Mouse (Mus musculus) T-helper 2 cell (primary cell): ENCODE measurements at regions not wholly inside any gene's neighbourhood (a gene's known extent, or its start where the extent isn't known, plus 50 kb on each side); places are given as distances from the start of the nearest gene placed in this dataset.

Source experiments
- in situ Hi-C: fragments of 300-600 bp; cut with MboI, MseI; formaldehyde crosslinking; loops from one replicate; pipeline ENCODE4 v1.15.1; 2025; ENCODE audit warnings: high pct_unique_total_duplicates

DNA sequence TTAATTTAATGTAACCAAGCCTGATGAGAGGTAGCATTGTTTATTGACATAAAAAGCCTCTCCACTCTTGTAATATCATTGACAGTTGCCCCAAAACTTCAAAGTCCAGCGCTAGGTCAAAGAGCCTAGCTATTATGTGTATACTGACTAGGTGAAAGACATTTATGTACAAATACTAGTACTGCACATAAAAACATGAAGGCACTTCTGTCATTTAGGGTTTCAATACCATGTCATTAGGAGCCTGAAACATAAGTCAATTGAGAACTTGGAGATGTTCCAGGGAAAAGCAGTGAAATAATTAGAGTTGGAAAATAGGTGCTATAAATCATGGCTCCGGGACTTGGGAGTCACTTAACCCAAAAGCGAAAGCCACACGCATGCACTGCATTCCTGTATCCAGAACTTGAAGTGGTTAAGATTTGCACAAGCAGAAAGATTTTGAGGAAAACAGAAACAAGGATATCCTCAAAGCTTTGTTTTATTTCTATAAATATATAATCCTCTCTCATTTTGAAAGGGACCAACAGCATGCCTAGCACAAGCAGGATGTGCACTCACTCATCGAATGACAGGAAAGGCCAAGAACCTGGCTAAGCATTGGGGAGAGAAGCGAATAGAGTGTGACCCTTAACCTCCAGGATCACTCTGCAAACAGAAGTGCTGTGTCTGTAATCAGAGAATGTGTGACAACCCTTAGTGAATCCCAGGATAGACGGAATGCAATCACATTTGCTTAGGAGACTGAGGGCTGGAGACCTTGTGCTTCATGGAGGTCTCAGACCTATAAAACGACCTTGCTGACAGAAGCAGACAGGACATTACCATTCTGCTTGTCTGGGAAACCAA lies 176.3 kb upstream of the Crim1 start:
- in situ Hi-C loops: no loop called here

DNA sequence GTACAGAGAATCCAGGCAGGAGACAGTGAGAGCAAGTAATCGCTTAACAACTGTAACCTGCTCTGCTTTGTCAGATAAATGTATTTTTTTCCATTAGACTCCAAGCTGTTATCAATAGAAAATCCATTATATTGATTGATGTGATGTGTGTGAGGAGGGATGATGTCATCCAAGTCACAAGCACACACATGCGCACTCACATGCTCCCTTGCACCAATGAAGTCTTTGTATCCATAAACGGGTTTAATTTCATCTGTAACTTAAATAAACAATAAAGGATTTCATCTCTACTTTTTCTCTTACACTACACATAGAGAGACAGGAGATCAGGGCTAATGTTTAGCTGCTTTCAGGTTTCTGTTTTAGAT lies 175.7 kb upstream of the Crim1 start:
- in situ Hi-C loops: no loop called here

DNA sequence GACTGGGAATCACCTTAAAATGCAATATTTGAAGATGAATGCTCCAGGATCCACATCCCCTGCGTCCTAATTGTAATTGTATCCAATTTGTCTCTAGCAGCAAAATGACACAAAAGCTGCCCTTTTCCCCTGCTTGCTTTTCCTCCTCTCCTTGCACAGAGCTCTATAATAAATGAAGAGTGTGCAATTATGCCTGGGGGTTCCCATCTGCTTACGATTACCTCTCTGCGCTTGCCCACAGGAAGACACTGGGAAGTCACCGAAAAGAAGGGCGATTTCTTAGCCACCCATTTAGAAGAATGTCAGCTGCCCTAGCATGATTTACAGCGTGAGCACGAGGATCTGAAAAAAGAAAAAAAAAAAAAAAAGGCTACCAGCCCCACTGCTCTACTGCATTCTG lies 174.8 kb upstream of the Crim1 start:
- in situ Hi-C loops: no loop called here

DNA sequence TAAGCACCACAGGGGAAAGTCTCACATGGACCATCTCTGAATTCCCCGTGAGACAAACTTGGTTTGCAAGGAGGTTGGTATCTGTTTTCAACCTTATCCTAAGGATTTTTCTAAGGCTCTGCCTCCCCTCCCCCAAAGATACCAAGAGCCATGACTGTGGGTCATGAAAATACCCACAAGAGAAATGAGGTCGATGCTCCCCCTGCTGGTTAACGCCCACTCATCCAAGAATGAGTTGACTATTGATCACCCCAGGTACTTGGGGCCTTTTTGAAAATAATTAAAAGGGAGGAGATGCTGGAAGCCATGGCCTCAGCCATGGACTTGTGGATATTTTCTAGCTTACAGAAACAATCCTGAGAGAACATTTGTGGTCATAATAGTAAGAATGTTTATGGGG lies 164.4 kb upstream of the Crim1 start:
- in situ Hi-C loops: loop anchor here (5.0 kb wide), 1 partner anchor 57 kb away; no protein-coding TSS in a partner anchor

DNA sequence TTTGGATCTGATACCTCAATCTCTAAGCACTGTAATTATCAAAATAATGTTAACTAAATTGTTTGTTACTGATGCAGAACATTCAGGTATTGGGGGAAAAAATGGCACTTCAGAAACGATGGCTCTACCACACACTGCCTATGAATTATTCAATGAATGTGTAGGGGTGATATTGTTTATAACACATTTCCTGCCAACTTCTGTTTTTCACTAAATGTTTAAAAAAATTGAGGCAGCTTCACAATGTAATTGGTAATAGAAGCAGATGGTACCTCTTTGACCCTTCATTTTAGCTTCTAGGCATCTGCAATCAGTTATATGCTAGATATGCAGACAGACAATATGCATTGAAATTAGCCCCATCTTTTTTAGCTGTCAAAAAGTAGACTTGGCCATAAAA lies 159.7 kb upstream of the Crim1 start:
- in situ Hi-C loops: loop anchor here (10.0 kb wide), 1 partner anchor 114 kb away; no protein-coding TSS in a partner anchor

DNA sequence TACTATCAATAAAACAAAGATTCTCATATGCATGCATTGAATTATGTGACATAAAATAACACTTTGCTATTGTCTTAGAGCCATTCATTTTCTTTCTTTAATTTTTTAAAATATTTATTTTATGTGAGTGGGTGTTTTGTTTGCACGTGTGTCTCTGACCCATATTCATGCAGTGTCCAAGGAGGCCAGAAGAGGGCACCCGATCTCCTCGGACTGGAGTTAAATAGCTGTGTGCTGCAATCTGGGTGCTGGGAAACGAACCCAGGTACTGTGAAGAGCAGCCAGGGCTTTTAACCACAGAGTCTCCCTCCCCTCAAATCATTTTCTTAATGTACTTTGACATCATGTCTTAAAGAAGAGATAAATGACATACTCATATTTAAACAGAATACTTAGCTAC lies 158.8 kb upstream of the Crim1 start:
- in situ Hi-C loops: loop anchor here (10.0 kb wide), 1 partner anchor 114 kb away; no protein-coding TSS in a partner anchor

DNA sequence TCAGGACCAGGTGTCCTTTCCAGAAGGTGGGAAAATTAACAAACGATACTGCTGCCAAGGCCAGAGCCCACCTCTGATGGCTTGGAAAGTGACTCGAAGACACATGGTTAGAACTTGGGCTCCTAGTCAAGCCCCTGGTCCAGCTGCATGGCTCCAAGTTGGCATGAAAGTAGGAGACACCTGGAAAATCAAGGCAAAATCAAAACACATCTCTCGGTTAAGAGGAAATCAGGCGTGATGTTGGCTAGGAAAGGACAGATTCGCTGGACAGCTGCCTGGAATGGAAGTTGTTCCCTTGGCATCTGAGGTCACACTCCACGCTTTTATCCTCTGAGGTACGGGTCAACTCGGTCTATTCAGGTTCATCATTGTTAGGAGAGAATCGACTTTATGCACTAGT lies 150.3 kb upstream of the Crim1 start:
- in situ Hi-C loops: loop anchor here (10.0 kb wide), 1 partner anchor 105 kb away; no protein-coding TSS in a partner anchor

DNA sequence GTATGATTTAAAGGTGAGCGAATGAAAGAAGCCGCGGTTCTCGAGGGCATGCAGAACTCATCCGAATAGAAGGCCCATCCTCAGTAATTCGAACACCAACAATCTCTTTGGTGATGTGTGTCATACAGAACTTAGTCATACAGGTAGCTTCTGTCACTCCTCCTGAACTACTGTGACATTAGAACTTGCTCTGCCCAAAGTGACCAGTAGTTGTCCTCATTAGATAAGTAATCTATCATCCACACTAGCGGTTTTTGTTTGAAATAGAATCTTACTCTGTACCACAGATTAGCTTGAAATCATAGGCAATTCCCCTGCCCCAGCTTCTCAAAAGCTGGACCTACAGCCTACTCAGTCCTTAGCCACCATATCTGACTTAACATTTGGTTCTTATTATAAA lies 149.8 kb upstream of the Crim1 start:
- in situ Hi-C loops: no loop called here

DNA sequence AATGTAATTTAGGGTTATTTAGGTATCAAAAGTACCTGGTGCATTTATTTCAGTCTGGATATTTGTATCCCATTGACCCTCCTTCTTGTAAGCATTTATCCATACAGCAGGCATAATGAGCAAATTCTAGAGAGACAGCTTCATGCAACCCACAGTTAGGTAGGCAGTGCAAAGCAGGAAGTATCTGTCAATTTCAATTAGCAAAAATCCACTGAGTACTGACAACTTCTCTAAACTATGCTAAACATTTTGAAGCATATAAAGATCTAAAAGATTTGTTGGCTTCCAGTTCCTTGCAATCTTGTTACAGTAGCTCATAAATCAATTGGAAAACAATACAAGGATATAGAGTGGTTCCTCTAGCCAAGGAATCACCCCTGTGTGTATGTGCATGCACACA lies 124.2 kb upstream of the Crim1 start:
- in situ Hi-C loops: no loop called here

DNA sequence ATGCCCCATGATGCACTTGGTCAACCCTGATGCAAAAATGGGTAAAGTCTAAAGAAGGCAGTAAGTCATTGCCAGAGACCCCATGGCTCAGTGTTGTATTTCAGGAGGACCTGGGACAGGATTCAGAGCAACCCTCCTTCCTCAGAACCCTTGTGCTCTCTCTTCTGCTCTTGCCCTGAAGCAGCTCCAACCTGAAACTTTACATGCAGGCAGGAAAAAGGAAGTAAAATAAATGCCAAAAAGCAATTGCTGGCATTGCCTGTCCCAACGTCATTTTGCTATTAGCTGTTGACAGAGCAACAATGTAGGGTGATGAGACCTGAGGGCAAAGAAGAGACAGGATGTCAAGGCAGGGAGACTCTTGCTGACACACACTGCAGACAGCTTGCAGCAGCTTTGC lies 121.7 kb upstream of the Crim1 start:
- in situ Hi-C loops: no loop called here

DNA sequence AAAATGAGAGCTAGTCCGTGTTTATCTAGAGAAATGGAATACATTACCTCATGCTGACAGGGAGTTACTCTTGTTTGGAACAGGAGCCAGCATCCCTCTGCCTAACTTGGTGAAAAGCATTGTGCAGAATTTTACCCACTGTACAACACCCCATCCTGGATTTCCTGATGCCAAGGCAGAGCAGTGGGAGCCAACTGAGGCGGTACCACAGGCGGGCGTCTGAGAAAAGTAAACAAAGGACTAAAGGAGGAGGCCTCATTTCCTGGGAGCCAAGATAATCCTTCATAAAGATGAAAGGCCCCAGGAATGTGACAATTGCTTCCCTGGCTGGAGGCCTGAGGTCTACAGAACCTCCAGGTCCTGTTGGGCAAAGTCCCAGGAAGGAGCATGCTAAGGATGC lies 115.6 kb upstream of the Crim1 start:
- in situ Hi-C loops: no loop called here

DNA sequence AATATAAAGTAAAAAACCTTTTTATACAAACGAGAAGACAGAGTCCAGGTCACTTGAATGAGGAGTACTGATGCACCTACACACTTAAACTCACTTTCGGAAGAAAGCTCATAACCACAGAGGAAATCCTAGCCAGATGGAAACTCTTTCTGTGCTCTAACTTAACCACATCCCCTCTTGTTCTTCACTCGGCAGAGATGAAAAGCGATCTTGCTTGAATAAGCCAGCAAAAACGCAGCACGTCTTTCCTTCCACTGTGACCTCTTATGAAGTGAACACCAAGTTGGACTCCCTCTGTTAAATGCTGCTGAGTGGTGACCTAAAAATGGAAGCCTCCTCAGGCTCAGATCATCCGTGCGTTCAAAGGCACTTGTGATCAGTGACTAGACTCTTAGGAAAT lies 113.1 kb upstream of the Crim1 start:
- in situ Hi-C loops: no loop called here

DNA sequence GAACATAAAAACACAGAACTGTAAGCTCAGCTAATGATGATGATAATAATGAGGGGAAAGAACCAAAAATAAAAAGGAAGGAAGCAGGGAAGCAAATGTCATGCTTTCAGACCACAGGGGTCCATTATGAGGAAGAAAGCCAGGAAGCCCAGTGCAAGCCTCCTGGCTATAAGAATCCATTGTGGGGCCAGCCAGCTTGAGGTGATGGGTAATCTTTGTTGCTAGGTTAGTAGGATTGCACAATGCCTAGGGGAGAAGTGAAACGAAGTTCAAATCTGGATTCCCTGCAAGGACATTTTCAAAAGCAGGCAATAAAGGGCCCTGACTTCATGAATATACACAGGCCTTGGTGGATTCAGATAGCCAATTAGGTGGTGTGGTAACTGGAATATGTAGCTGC lies 102.3 kb upstream of the Crim1 start:
- in situ Hi-C loops: no loop called here

DNA sequence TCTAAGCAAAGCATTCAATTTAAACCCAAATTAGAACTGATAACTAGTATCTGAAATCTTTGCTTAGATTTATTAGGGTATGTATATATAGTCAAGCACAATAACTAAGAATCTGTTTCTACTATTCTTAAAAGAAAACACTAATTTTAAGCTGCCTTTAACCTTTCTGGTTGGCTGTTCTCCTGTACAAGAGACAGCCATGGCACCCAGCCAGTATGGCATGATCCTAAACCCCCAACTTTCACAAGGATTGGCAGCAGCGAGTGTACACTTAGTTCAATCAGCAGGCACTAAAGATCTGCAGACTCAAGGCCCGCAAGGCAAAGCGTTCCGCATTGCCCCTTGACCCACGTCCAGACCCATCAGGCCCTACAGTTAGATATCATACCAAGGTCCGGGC lies 91.3 kb upstream of the Crim1 start:
- in situ Hi-C loops: no loop called here

DNA sequence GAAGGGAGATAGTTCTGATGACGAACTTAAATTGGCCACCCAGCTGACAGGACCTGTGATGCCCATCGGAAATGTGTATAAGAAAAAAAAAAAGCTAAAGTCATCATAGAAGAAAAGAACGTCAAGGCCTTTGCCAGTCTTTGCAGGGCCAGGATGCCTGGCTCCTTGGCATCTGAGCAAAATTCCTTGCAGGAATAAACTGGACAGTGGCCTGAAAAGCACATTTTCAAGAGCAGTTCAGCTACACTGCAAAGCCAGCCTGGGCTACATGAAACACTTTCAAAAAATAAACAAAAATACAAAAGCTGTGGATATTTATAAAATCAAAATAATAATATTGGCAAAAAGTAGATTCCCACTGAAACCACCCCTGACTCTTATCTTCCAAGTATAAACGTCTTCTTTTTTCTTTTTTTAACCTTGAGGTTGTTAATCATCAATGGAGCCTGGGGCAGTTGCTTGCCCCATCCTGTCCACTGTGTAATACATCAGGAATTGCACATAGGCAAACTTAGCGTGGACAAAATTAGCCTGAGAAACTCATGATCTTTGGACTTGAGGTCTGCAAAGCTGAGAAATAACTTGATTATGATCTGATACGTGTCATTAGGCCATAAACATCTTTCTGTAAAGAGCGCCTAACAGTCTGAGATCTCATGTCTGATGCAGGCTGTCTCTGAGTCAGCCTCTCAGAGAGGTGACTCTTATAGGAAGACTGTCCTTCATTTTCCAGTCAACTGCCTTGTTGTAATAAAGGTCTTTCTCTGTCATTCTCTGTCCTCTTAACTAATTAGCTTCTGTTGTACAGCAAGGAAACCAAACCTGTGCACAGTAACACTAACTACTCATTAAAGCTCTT lies 90.5 kb upstream of the Crim1 start:
- in situ Hi-C loops: no loop called here

DNA sequence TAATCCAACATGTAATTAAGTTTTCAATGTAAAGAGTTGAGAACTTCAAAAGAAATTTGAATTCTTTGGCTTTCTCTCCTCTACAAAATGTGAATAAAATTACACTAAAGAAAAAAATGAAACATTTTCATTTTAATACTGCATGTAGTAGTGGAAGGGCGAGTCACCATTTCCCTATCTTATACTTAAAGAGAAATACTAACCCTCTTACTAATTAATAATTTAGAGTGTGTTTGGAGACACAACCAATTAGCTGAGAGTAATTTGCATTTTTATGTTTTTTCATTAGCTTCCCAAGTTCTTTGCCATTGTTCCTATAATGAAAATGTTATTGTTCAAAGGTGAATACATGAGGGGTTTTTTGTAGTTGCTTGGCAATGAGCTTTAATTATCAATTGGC lies 67.9 kb upstream of the Crim1 start:
- in situ Hi-C loops: loop anchor here (10.0 kb wide), 1 partner anchor 307 kb away; no protein-coding TSS in a partner anchor

DNA sequence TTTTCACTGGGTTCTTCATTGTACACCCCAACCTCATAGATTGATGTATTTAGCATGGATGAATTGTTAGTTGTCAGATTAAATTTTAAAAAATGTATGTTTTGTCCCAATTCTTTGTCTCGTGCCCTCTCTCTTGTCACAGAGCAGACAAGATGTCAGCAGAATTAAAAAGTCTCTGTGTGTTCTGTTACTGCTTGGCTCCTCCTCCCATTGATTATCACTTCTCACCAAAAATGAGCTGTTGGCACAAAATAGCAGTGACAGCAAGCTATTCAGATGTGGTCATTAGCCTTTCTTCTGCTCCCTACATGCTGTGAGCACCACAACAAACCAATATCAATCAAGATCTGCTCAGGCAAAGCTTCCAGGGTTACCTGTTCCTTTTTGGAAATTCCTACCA lies 62.1 kb upstream of the Crim1 start:
- in situ Hi-C loops: loop anchor here (10.0 kb wide), 1 partner anchor 313 kb away; no protein-coding TSS in a partner anchor

DNA sequence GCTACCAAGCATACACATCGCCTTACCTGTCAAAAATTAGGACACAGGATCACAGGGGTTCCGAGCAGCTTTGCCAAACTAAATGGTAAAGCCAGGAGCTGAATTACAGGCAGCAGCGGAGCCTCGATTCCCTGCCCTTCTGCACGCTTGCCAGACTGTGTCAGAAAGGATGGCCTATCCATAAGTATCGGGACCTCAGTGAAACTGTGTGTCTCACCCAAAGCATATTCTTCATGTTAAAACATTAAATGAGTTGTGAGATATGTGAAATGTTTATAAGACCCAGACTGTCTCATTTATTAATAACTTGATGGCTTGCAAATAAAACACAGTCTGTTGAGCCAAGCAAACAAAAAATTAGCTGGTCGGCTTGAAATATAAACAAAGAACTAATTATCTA lies 59.4 kb upstream of the Crim1 start:
- in situ Hi-C loops: no loop called here

DNA sequence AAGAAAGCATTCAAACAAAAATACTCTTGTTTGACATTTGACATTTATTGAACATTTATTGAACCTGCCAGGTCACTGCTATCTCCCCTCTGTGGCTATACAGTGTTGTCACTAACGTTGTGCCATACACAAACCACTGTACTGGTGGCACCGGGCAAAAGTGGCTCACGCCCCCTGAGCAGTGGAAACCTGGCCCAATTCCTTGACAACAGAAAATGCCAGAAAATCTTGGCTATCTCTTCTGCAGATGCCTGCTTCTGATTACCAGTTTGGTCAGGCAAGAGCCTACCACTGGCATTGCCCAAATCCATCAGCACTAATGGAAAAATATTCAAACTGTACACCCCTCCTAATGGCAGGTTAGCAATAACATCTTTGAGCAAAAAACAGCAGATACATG lies 58.9 kb upstream of the Crim1 start:
- in situ Hi-C loops: no loop called here

DNA sequence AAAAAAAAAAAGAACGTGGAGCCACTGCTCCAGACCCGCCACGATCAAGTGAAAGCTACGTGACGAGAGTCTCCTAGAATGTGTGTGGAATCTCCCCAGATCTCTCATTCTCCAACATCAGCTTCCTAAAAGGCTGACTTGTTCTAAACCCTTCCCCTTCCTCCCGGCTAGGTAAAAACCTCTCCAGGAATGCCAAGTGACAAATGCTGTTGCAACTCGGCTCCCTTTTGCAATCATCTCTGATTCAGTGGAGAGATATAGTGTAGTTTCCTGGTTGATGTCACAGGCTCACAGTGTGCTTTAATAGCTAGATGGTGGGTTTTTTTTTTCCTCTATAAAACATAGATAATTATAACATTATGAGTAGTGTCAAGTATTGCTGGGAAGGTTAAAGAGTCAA lies 57.6 kb upstream of the Crim1 start:
- in situ Hi-C loops: no loop called here

DNA sequence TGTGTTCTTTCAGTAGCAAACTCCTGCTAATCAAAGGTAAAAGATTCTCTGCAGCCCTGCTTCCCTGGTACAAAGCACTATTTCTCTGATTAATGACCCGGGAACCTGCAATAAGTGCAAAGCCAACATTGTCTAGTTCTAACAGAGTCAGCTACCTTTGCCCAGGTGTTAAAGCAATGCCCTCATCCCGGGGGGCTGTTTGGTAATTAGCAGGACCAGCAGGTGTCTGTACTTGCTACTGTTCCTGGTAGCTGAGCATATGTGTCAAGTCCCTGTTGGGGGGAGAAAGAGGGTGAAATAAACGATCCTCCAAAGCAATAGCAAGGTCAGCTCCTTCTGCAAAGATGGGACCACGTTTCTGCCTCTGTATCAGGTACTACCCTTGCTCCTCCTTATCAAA lies 54.7 kb upstream of the Crim1 start:
- in situ Hi-C loops: no loop called here
